Mouse (Mus musculus) E14TG2a.4 (cell line): ENCODE results near the gene Psma4.

Source experiments
- CTCF ChIP-seq: conservative IDR thresholded peaks from 2 replicates; pipeline ENCODE4 v1.5.1; 2014; ENCODE audit warnings: low read length
- NANOG ChIP-seq: IDR thresholded peaks from 2 replicates; pipeline ENCODE4 v1.6.1; 2014; ENCODE audit warnings: borderline replicate concordance, low read length, mixed read lengths

DNA sequence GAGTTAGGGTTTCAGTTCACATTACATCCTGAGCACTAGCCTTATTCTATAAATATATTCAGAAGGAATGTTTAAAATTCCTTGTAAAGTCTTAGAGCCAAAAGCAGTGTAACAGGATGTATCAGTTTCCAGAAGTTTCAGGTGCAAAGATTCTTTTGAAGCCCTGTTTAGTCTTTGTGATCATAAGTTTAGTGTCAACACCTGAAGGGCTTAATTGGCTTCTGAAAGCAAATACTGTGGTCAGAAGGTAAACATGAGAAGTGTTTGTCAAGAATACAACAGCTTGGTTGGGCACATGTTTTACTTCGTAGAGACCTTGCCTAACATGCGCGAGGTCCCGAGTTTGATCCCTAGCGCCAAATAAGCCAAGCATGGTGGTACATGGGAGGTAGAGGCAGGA is 31.8 kb upstream of the Psma4 start:
- TF ChIP-seq CTCF (no peak), NANOG (no peak)
